Mouse (Mus musculus) kidney, adult 2 months (tissue): Measurements from ENCODE around the gene Nt5c.

ENCODE experiments used
- CTCF ChIP-seq: fragments of 200-500 bp; conservative IDR thresholded peaks from 2 replicates; pipeline ENCODE4 v1.5.1; 2011; ENCODE audit warnings: low read depth, mild to moderate bottlenecking, control low read depth, low read length, moderate library complexity, mixed read lengths; ENCODE audit not compliant: insufficient read depth, insufficient read length
- POLR2A ChIP-seq: fragments of 200-500 bp; IDR thresholded peaks from one replicate; pipeline ENCODE4 v1.6.1; 2011; ENCODE audit warnings: low read depth, low read length, control low read depth

DNA sequence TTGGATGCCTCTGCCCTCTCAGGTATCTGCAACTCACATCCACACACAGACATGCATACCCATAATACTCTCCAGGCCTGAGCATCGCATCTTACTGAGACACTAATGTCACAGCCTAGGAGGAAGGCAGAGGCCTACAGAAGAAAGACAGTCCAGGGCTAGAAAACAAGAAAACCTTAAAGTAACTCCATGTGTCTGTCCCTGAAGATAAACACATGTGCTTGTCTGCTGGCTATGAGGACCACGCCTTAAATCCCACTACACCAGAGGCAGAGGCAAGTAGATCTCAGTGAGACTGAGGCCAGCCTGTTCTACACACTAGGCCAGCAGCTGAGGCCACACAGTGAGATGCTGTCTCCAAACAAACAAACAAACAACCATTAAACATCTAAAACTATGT lies 19.5 kb upstream of the Nt5c start:
- TF ChIP-seq CTCF: no peak
- no peak for TF ChIP-seq POLR2A
